Mouse (Mus musculus) central nervous system, embryonic 11.5 days (tissue): Measurements from ENCODE around the gene Bud13. TPM values are rescaled to one million over a fixed set of nuclear protein-coding genes. Genes with fewer than 3 reads are reported as not detected.

ENCODE experiments used
- polyA plus RNA-seq: library from polyadenylated mRNA; depleted of rRNA; stranded (reverse); fragments of >200 nt; gene quantifications from 2 replicates; pipeline ENCODE4 v1.2.3, GENCODE M21; 2012; rRNA removed

The Bud13 gene
- polyA plus RNA-seq, result 20.3 and 25.9 TPM in 2 replicates

DNA sequence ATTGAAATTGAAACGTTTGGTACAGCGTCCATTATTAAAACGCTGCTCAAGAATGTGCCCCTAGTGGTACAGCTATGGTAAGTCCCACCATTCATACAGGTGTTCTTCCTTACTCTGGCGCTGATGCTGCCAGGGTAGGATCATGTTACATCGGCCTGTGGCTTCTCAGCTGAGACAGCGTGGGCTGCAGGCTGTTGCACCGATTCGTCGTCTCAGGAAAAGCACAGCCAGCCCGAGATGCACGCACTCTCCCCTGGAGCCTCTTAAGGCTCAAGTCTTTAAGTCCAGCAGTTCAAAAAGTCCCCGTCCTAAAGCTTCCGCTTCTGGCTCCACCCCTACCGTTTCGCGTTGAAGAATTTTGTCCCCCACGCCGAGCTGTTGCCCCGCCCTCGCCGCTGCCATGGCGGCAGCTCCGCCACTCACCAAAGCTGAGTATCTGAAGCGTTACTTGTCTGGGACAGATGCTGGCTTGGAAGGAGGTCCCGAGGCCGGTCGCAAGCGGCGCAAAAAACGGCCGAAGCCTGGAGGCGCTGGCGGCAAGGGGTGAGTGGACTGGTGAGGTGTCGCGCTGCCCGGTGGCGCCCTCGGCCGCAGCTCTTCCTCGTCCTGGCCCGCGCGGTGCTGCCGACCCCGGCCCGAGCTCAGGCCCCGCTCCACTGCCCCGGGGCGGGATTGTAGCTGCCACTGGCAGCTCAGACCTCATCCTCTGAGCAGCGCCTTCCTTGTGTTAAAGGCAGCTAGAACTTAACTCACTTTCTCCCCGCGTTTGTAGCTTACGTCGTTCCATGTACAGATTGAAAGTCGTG lies at the start of gene Bud13:
Bud13 (plus strand) TSS at position 378 of the 806 bp plus-strand sequence.

DNA sequence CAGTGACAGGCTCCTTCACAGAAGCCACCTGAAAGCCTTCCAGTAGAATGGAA lies 47.4 kb upstream of the Bud13 start, which contains the start of gene Apoc3:
Apoc3 (minus strand) TSS at position 41 of the 53 bp plus-strand sequence.

DNA sequence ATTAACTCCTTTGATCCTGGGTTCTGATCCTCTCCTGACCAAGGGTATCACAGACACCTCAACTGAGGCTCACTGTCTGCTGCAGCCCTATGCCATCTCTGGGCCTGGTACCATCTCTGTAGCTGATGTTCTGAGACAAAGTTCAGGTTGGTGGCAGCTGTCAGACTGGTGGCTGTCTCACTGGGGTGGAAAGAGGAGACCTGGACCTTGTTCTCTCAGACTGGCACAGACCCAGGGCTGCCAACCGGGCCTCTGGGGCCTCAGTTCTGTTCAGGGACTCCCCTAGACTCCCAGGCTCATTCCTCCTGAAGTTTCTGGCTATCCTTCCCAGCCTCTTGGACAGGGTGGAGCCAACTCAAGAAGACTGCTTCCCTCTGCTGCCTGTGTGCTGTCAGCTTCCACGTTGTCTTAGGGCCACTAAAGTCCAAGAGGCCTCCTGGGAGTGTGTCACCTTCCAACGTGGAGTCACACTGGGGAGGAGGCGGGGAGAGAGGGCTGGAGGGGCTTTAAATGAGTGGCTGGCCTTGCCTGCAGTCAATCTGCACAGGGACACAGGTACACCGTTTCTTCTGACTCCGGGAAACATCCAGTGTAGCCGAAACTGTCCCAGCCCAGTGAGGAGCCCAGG lies 42.2 kb upstream of the Bud13 start, which contains the start of gene Apoa4:
Apoa4 (plus strand) TSS at position 171 of the 628 bp plus-strand sequence.

DNA sequence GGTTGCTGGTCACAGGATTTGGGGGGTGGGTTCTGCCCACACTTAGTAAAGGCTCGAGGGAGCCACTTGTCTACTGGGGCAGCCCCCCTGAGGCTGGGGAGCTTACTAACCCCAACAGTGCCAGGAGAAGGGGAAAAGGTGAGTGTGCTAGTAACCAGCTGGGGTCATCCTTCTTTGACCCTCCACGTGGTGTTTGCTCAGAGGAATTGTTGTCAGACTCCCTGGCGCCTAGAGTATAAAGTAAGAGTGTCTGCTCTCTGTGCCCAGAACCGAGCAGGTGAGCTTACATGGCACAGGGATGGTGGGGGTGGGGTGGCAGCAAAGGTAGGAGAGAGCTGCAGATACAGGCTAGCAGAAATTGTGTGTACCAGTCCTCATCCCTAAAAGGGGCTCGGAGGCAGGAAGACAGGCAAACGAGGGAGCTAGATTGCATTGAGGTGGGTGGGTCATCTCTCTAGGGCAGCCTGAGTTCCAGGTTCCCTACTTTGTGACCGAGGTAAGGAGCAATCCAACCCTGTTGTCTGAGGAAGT lies 14.4 kb upstream of the Bud13 start, which contains the start of gene Apoa5:
Apoa5 (plus strand) TSS at position 291 of the 531 bp plus-strand sequence.

DNA sequence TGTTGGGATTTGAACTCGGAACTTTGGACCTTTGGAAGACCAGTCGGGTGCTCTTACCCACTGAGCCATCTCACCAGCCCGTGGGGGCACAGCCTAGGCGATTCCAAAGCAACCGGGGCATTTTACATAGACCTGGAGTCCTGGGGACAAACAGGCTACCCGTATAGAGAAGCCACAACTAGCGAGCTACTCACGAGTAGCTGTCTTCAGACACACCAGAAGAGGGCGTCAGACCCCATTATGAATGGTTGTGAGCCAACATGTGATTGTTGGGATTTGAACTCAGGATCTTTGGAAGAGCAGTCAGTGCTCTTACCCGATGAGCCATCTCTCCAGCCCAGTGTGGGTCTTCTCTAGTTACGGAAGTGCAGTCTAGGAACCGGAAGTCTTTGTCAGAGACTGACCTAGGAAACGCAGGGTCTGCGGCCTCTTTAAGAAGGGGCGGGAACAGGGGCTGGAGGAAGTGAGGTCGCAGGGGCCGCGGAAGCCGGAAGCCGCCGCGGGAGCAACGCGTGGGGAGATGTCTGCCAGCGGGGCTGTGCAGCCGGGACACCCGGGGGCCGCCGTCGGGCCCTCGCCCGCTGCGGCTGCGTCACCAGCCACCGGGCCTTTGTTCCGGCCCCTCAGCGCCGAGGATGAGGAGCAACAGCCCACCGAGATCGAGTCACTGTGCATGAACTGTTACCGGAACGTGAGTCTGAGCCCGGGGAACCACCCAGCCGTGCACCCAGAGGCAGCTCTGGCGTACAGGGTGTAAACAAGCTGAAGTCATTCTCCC lies 9.9 kb upstream of the Bud13 start, which contains the start of gene Zpr1:
Zpr1 (plus strand) TSS at position 388 of the 778 bp plus-strand sequence.

DNA sequence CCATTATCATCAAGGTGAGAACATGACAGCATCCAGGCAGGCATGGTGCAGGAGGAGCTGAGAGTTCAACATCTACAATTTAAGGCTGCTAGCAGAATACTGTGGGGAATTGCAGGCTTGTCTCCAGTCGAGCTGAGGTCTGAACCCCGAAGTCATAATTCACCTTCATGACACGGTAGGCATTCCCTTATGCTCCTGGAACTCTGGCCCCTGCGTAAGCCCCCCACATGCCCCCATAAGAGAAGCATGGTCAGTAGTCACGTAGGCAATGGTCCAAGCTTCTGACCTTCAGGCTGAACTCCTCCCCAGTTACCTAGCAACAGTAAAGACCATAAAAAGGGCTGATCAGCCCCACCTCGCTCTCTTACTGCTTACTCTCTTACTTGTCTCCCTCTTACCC lies 37.1 kb downstream of the Bud13 start, which contains the start of gene 4931429L15Rik:
4931429L15Rik (minus strand) TSS at position 101 of the 400 bp plus-strand sequence.

Other genes with a start within 250 kb of the Bud13 start
- 33.4 and 120 TPM in 2 replicates for gene Apoa1, start 54.4 kb upstream of the Bud13 start, polyA plus RNA-seq
- 0.15 TPM in 1 of 2 replicates, not detected in the other for gene Apoc3, start 47.4 kb upstream of the Bud13 start, polyA plus RNA-seq
- gene Apoa4, start 42.3 kb upstream of the Bud13 start, polyA plus RNA-seq, result 0.43 TPM in 2 replicates
- 0.06 TPM in 1 of 2 replicates, not detected in the other for gene Apoa5, start 14.4 kb upstream of the Bud13 start, polyA plus RNA-seq
- gene Zpr1, start 9.9 kb upstream of the Bud13 start, polyA plus RNA-seq, result 39.8 and 42.7 TPM in 2 replicates
- not detected in 2 replicates for gene 4931429L15Rik, start 37.0 kb downstream of the Bud13 start, polyA plus RNA-seq